Mouse (Mus musculus) neural tube, embryonic 11.5 days (tissue): Measurements from ENCODE around the gene Lrrc55. TPM values are rescaled to one million over a fixed set of nuclear protein-coding genes. Genes with fewer than 3 reads are reported as not detected.
"Not testable (repeated sequence)": the region's sequence is repeated elsewhere in the genome, so short reads cannot be mapped to it uniquely, and the experiment has no call there.

Source experiments
- ATAC-seq: fragments of 200-750 bp; cut with Nextera tagmentation; 2 replicates; pipeline ENCODE4 v1.8.0; 2017; ENCODE audit warnings: moderate number of reproducible peaks, mild to moderate bottlenecking, moderate TSS enrichment, moderate library complexity; ENCODE audit not compliant: insufficient read depth, low FRiP score, low TSS enrichment
- DNase-seq: peaks from one replicate; pipeline ENCODE4 v3.0.0-alpha.2; 2015; ENCODE audit warnings: low spot score
- H3K27ac ChIP-seq: fragments of 300-500 bp; sonication (generic); 2 replicates; pipeline ENCODE4 v1.5.1; 2014; ENCODE audit warnings: low read depth, mild to moderate bottlenecking, low read length
- H3K27me3 ChIP-seq: fragments of 300-500 bp; sonication (generic); 2 replicates; pipeline ENCODE4 v1.6.1; 2014; ENCODE audit warnings: mild to moderate bottlenecking, low read length, mixed read lengths; ENCODE audit not compliant: control insufficient read depth, insufficient read depth
- H3K36me3 ChIP-seq: fragments of 300-500 bp; sonication (generic); 2 replicates; pipeline ENCODE4 v1.6.1; 2014; ENCODE audit warnings: mild to moderate bottlenecking, low read length, moderate library complexity, mixed read lengths; ENCODE audit not compliant: control insufficient read depth, insufficient read depth
- H3K4me1 ChIP-seq: fragments of 300-500 bp; sonication (generic); 2 replicates; pipeline ENCODE4 v1.6.1; 2014; ENCODE audit warnings: low read length, mixed read lengths; ENCODE audit not compliant: control insufficient read depth, insufficient read depth
- H3K4me2 ChIP-seq: fragments of 300-500 bp; sonication (generic); 2 replicates; pipeline ENCODE4 v1.6.1; 2014; ENCODE audit warnings: low read depth, mild to moderate bottlenecking, moderate library complexity
- H3K4me3 ChIP-seq: fragments of 300-500 bp; sonication (generic); 2 replicates; pipeline ENCODE4 v1.5.1; 2014; ENCODE audit warnings: low read depth, low read length
- H3K9ac ChIP-seq: fragments of 300-500 bp; sonication (generic); 2 replicates; pipeline ENCODE4 v1.6.1; 2014; ENCODE audit warnings: mild to moderate bottlenecking, low read length
- H3K9me3 ChIP-seq: fragments of 300-500 bp; sonication (generic); 2 replicates; pipeline ENCODE4 v1.6.1; 2016; ENCODE audit warnings: low read length; ENCODE audit not compliant: control insufficient read depth
- WGBS: fragments of 180-500 bp; shearing (Covaris S2); extraction: QIAGEN DNeasy Blood & Tissue Kit; methylation state at CpG from one replicate; pipeline ENCODE4 v1.1.7; 2014; 5-methylcytosine and 5-hydroxymethylcytosine counted together
- polyA plus RNA-seq: library from polyadenylated mRNA; unstranded; fragments of >200 nt; fragmentation: Nextera tagmentation; extraction: Ambion mirVana; gene quantifications from 2 replicates; pipeline ENCODE4 v1.2.1, GENCODE M21; 2014

Lrrc55 gene
- 1.1 and 1.2 TPM in 2 replicates for polyA plus RNA-seq

DNA sequence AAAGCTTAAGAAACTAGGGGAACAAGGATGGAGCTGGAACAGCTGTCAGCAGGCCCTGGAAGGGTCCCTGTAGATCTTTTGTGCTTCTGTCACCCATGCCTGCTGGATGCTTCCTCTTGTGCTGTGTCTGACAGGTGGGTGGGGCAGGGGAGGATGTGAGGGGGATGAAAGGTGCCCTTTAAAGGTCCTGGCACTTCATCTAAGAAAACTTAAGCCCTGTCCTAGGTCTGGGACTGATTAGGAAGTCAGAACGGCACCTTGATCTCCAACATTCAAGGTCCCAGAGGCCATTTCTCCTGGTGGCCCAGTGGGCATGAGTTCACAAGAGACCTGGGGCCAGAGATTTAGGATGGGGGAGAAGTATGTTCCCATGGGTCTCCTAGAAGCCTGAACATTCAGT lies at the start of gene Lrrc55:
Lrrc55 (minus strand) TSS at position 297 of the 400 bp plus-strand sequence.
- 76% methylated on average over 1 of the region's 1 CpGs for WGBS
- DNase-seq (no peak), ATAC-seq (no peak)
- H3K9ac ChIP-seq, result peak within 1 kb of the TSS; percentile 50
- no peaks in the 10 kb centered on the region for H3K27me3 ChIP-seq
- peak within 1 kb of the TSS; percentile 29 for H3K4me3 ChIP-seq
- peak within 1 kb of the TSS; percentile 66 for H3K4me2 ChIP-seq
- H3K4me1 ChIP-seq, result no peaks in the 10 kb centered on the region
- no peaks in the 10 kb centered on the region for H3K9me3 ChIP-seq
- no peak within 1 kb of the TSS for H3K27ac ChIP-seq
- no peaks in the 10 kb centered on the region for H3K36me3 ChIP-seq

DNA sequence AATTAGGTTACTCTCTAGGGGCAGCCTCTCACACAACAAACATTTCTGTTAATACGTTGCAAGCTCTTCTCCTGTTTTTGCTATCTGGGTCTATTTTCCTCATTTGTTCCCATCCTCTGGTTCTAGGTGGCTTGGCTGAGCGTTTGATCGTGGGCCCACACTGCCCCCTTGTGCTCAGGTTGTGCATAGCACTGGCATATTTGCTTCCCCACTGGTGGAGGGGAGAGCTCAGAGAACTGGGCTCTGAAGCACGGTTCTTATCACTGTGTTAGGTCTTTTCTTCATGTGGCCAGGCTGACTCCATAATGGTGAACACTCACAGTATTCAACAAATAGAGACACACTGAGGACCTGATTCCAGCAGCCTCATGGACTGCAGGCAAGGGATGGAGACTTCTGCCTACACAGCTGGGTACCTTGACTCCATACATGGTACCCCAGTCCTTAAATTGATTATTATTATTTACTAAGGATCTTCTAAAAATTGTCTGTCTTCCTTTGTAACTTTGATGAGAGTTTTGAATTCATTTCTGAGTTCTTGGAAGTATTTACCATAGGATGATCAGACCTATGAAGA lies 49.6 kb upstream of the Lrrc55 start:
- Histone ChIP-seq H3K27ac (no peak overlapping the region), H3K4me2 (no peak overlapping the region), H3K27me3 (no peaks in the 10 kb centered on the region), H3K4me1 (no peaks in the 10 kb centered on the region), H3K9ac (no peak overlapping the region), H3K4me3 (no peak overlapping the region), H3K36me3 (no peaks in the 10 kb centered on the region), H3K9me3 (no peaks in the 10 kb centered on the region)
- 8% methylated on average over 4 of the region's 4 CpGs for whole genome bisulfite sequencing
- DNase-seq (peak; percentile 78), ATAC-seq (peak; percentile 76)

DNA sequence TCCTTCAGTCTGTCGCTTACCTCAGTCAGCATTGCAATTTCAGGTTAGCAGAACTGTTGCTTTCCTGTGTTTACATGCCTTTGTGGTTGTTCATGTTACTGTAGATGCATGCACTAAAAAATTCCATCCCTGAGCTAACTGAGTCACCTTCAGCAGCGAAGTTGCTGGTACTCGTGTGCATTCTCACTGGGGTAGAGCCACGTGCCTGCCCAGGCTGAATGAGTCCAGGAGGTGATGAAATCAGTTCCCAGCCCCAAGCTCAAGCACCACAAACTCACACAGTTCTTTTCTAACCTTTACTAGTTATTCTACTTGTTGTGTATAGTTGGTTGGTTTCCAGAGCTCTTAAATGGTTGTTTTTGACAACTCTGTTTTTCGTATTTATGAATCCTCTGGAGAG lies 48.7 kb upstream of the Lrrc55 start:
- WGBS, result 64% methylated on average over 5 of the region's 5 CpGs
- H3K4me1 ChIP-seq, result no peaks in the 10 kb centered on the region
- DNase-seq (no peak), ATAC-seq (no peak)
- H3K36me3 ChIP-seq, result no peaks in the 10 kb centered on the region
- no peak overlapping the region for H3K9ac ChIP-seq
- no peaks in the 10 kb centered on the region for H3K27me3 ChIP-seq
- H3K4me3 ChIP-seq, result no peak overlapping the region
- no peaks in the 10 kb centered on the region for H3K9me3 ChIP-seq
- H3K4me2 ChIP-seq, result no peak overlapping the region
- no peak overlapping the region for H3K27ac ChIP-seq

DNA sequence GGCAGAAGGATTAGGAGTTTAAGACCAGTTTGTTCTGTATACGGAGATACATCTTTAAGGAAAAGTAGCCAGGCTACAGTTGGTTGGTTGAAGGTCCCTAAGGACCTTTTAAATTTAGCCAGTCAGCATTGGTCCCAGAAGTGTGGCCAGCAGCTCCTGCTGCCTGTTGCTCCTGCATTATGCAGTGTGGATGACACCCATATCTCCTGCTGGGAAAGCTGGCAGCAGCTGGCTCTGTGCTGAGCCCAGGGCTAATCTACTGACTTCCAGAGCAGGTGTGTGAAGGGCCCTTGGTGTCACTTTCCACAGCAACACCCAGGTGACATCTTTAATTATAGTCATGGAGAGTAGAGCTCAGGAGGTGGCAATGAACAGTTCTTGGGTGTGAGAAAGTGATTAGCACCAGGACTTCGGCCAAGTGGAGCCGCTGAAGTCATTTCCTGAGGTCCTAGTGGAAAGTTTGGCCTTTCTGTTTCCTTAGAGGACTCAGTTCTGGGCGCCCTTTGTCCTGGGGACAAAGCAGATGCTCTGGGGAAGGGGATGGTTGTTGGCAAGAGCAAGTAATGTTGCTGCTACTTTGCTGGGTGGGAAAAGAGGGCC lies 41.2 kb upstream of the Lrrc55 start:
- H3K9me3 ChIP-seq, result no peaks in the 10 kb centered on the region
- no peak for ATAC-seq
- H3K27me3 ChIP-seq, result no peaks in the 10 kb centered on the region
- WGBS, result 46% methylated on average over 4 of the region's 4 CpGs
- H3K4me2 ChIP-seq, result no peak overlapping the region
- H3K9ac ChIP-seq, result no peak overlapping the region
- no peak overlapping the region for H3K27ac ChIP-seq
- no peak overlapping the region for H3K4me3 ChIP-seq
- no peaks in the 10 kb centered on the region for H3K4me1 ChIP-seq
- no peak for DNase-seq
- H3K36me3 ChIP-seq, result no peaks in the 10 kb centered on the region

DNA sequence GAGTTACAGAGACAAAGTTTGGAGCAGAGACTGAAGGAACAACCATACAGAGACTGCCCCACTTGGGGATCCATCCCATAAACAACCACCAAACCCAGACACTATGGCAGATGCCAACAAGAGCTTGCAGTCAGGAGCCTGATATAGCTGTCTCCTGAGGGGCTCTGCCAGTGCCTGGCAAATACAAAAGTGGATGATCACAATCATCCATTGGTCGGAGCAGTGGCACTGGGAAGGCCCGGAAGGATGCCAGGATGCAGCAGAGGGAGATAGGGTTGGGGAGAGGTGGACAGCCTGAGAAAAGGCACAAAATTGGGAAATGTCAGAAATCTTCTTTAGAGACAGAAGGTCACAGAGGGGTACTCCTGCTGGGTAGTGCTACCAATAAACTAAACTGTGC lies 40.2 kb upstream of the Lrrc55 start:
- not testable (repeated sequence) for H3K27me3 ChIP-seq, H3K9ac ChIP-seq, H3K4me3 ChIP-seq, H3K36me3 ChIP-seq, H3K9me3 ChIP-seq, H3K27ac ChIP-seq, ATAC-seq, H3K4me1 ChIP-seq, H3K4me2 ChIP-seq, DNase-seq
- WGBS, result 89% methylated on average over 2 of the region's 2 CpGs

DNA sequence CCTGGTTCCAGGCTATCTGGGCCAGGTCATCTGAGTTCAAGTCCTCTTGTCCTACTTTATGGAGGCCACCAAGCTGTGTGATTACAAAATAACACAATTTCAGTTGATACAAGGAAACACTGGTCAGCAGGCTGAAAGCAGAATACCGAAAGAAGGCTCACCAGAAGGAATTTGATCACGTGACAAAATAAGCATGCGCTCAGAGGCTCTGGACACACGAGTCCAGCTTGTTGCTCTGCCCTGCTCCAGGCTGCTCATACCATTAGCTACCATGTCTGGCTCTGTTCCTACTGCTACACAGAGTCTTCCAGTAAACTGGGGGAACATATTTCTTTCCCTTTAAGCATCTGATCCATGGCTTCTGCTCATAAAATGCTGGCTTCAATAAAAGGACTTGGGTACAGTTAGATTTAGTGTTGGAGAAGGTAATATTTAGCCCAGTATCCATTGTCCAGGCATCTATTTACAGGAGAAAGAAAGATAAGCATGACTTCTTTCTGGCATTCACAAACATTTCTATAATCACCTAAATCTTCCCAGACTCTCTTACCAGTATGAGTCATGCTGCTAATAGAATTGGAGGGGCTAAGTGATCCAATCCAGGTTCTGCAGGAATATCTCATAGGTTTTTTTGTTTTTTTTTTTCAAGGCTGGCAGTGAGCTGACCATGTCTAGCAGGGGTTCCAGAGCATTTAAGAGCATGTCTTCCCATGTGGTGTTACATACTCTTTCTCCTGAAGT lies 33.9 kb upstream of the Lrrc55 start:
- DNase-seq (no peak), ATAC-seq (no peak)
- WGBS, result 88% methylated on average over 4 of the region's 4 CpGs
- no peak overlapping the region for H3K4me2 ChIP-seq
- H3K27ac ChIP-seq, result no peak overlapping the region
- H3K4me3 ChIP-seq, result no peak overlapping the region
- no peak overlapping the region for H3K9ac ChIP-seq
- H3K4me1 ChIP-seq, result no peaks in the 10 kb centered on the region
- no peaks in the 10 kb centered on the region for H3K36me3 ChIP-seq
- no peaks in the 10 kb centered on the region for H3K9me3 ChIP-seq
- H3K27me3 ChIP-seq, result no peaks in the 10 kb centered on the region

DNA sequence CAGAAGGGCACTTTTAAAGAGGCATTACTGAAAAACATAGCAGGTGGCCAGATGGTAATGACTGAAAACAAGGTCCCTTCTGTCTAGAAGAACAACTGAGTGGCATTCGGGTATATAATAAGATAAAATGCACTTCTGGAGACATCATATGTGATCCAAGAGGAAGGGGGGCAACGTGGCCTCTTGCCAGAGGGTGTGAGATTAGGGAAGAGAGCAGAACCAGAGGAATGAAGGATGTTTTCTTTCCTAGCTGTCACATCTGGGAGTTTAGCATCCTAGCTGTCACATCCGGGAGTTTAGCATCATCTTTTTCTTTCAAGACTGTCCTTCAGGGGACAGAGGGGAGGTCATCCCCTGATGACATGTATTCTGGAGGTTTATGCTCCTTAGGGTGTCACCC lies 32.6 kb upstream of the Lrrc55 start:
- Histone ChIP-seq H3K27ac (no peak overlapping the region), H3K4me1 (no peaks in the 10 kb centered on the region), H3K4me3 (no peak overlapping the region), H3K4me2 (no peak overlapping the region), H3K9ac (no peak overlapping the region), H3K9me3 (no peaks in the 10 kb centered on the region), H3K36me3 (no peaks in the 10 kb centered on the region), H3K27me3 (no peaks in the 10 kb centered on the region)
- 79% methylated on average over 3 of the region's 3 CpGs for WGBS
- ATAC-seq (no peak), DNase-seq (no peak)

DNA sequence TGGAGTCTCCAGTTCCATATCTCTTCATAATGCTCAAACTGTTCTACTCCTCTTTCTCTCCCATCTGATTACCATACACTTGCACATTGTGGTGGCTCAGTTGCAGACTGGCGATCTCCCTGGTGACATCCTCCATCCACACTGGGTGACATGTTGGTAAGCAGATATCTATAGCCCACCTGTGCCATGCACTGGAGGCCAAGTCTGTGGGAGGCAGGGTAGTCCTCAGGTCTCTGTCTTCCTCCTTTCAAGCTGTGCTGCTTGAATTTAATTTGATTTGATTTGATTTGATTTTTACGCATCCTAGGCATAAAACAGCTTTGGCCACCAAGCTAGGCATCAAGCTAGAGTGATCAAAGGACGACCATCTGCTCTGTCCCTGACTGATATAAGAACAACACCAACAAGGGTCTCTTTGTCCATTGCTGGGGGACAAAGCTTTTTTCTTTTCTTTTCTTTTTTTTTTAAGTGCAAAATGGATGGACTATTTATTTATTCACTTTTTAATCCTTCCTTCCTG lies 30.9 kb upstream of the Lrrc55 start:
- H3K27ac ChIP-seq, result no peak overlapping the region
- H3K9me3 ChIP-seq, result no peaks in the 10 kb centered on the region
- no peak overlapping the region for H3K9ac ChIP-seq
- WGBS, result 88% methylated on average over 3 of the region's 3 CpGs
- no peaks in the 10 kb centered on the region for H3K4me1 ChIP-seq
- H3K4me3 ChIP-seq, result no peak overlapping the region
- no peak overlapping the region for H3K4me2 ChIP-seq
- ATAC-seq (no peak), DNase-seq (no peak)
- no peaks in the 10 kb centered on the region for H3K27me3 ChIP-seq
- H3K36me3 ChIP-seq, result no peaks in the 10 kb centered on the region
